ENCODE assay signal across 10 mouse cellular contexts in the genomic region with DNA sequence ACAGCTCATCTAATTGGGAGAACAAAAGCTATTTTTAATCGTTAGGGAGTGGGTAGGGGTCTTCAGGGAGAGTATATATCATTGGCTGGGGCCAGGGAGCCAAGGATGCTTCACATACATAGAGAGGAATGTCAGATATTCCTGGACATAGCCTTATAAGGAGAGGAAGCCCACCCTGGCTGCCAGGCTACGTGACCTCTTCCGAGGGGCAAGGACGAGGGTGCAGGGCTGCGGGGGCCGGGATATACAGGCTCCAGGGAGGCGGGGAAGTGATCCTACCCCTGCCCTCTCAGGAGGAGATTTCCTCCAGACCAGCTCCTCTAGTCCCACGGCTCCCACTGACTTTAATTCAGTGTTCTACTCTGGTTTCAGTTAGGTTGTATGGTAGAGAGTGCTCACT. TPM values are rescaled to one million over a fixed set of nuclear protein-coding genes. Genes with fewer than 3 reads are reported as not detected.
DNase-seq lines count a peak whose midpoint lies in the region; ATAC-seq and TF ChIP-seq lines count a peak whose summit lies in the region.
"Had no signal": no experiment of that assay in that cellular context is flagged by ENCODE, and none has a peak within 500 bp of the region (broad histone marks: within the 10 kb centered on the region; RNA-seq: fewer than 3 reads in every experiment).

No protein-coding gene starts in this region.

- TF ChIP-seq CTCF in intestine, postnatal 0 days (IDR thresholded peaks at IDR 0.05; ENCODE audit: low read depth), result no peak
- no peak for TF ChIP-seq CTCF in stomach, postnatal 0 days (IDR thresholded peaks at IDR 0.05; ENCODE audit: low read depth)

- H3K27me3 ChIP-seq in lung, embryonic 15.5 days, result no peaks in the 10 kb centered on the region
- no peaks in the 10 kb centered on the region for H3K27me3 ChIP-seq in intestine, postnatal 0 days (replicated peaks; ENCODE audit: control insufficient read depth, insufficient read depth, low read length)
- no peaks in the 10 kb centered on the region for H3K27me3 ChIP-seq in stomach, postnatal 0 days (ENCODE audit: control insufficient read depth, insufficient read depth, low read length)
- H3K27me3 ChIP-seq: midbrain, embryonic 15.5 days had no signal

- TF ChIP-seq EP300 in stomach, postnatal 0 days (optimal IDR thresholded peaks at IDR 0.05), result no peak

- peak overlapping the region; percentile 94 for H3K27ac ChIP-seq in lung, embryonic 15.5 days
- H3K27ac ChIP-seq in intestine, postnatal 0 days (ENCODE audit: low read depth, low read length), result peak overlapping the region; percentile 54
- peak overlapping the region; percentile 84 for H3K27ac ChIP-seq in stomach, postnatal 0 days (replicated peaks)
- H3K27ac ChIP-seq: midbrain, embryonic 15.5 days had no signal

- H3K4me1 ChIP-seq in lung, embryonic 15.5 days, result peaks cover 59% of the 10 kb centered on the region
- H3K4me1 ChIP-seq in intestine, postnatal 0 days (replicated peaks; ENCODE audit: control insufficient read depth, insufficient read depth, low read length), result peaks cover 15% of the 10 kb centered on the region
- peaks cover 28% of the 10 kb centered on the region for H3K4me1 ChIP-seq in stomach, postnatal 0 days (replicated peaks; ENCODE audit: control insufficient read depth, insufficient read depth)
- H3K4me1 ChIP-seq: midbrain, embryonic 15.5 days had no signal

- no peak overlapping the region for H3K4me3 ChIP-seq in lung, embryonic 15.5 days
- no peak overlapping the region for H3K4me3 ChIP-seq in intestine, postnatal 0 days (ENCODE audit: low read depth, low read length)
- H3K4me3 ChIP-seq in stomach, postnatal 0 days (ENCODE audit: low read depth, low read length), result no peak overlapping the region
- H3K4me3 ChIP-seq: midbrain, embryonic 15.5 days had no signal

- 12% methylated on average over 8 of the region's 8 CpGs for WGBS in lung, embryonic 15.5 days
- 51% methylated on average over 8 of the region's 8 CpGs for WGBS in intestine, postnatal 0 days
- WGBS in stomach, postnatal 0 days, result 14% methylated on average over 8 of the region's 8 CpGs

- no peaks in the 10 kb centered on the region for H3K9me3 ChIP-seq in lung, embryonic 15.5 days
- H3K9me3 ChIP-seq in intestine, postnatal 0 days (ENCODE audit: control insufficient read depth), result no peaks in the 10 kb centered on the region
- no peaks in the 10 kb centered on the region for H3K9me3 ChIP-seq in stomach, postnatal 0 days (ENCODE audit: control insufficient read depth, low read length)
- H3K9me3 ChIP-seq: midbrain, embryonic 15.5 days had no signal

- peak overlapping the region; percentile 2; the same call in 1 of the 2 replicates for H3K9ac ChIP-seq in lung, embryonic 15.5 days
- no peak overlapping the region for H3K9ac ChIP-seq in intestine, postnatal 0 days (ENCODE audit: low read depth, low read length)
- H3K9ac ChIP-seq in stomach, postnatal 0 days (ENCODE audit: low read length), result no peak overlapping the region
- H3K9ac ChIP-seq: midbrain, embryonic 15.5 days had no signal

- H3K36me3 ChIP-seq in lung, embryonic 15.5 days, result peaks cover 23% of the 10 kb centered on the region; the same call in 1 of the 2 replicates
- 0 out of 2 replicates have a peak, but pooled peaks cover 7% of the 10 kb centered on the region for H3K36me3 ChIP-seq in intestine, postnatal 0 days (ENCODE audit: control insufficient read depth, insufficient read depth)
- H3K36me3 ChIP-seq in stomach, postnatal 0 days (ENCODE audit: control insufficient read depth, insufficient read depth, low read length), result no peaks in the 10 kb centered on the region
- H3K36me3 ChIP-seq: midbrain, embryonic 15.5 days had no signal

- DNase-seq in heart, adult 11 months, result peak; percentile 88
- no peak for DNase-seq in heart, adult 18-20 months
- DNase-seq in lung, postnatal 36 days, result no peak
- DNase-seq in stomach, postnatal 0 days (ENCODE audit: low spot score), result no peak
- DNase-seq in Muller cell, postnatal 12 days (ENCODE audit: inconsistent ontology term), result no peak
- no peak for DNase-seq in left cerebral cortex, adult 11 months (ENCODE audit: low spot score)
- DNase-seq: B cell, adult 2 months had no signal

- peak overlapping the region; percentile 42 for H3K4me2 ChIP-seq in lung, embryonic 15.5 days
- H3K4me2 ChIP-seq in intestine, postnatal 0 days (replicated peaks; ENCODE audit: low read depth), result peak overlapping the region; percentile 21; the same call in 1 of the 2 replicates
- no peak overlapping the region for H3K4me2 ChIP-seq in stomach, postnatal 0 days (replicated peaks; ENCODE audit: low read depth)
- H3K4me2 ChIP-seq: midbrain, embryonic 15.5 days had no signal

- peak; percentile 71 for ATAC-seq in lung, embryonic 15.5 days (ENCODE audit: borderline replicate concordance, extremely low read depth, low FRiP score, low TSS enrichment)
- ATAC-seq in intestine, postnatal 0 days, result no peak
- peak; percentile 6; the same call in 1 of the 2 replicates for ATAC-seq in stomach, postnatal 0 days (ENCODE audit: low FRiP score, low TSS enrichment)
- ATAC-seq: midbrain, embryonic 15.5 days had no signal

RNA-seq across cellular contexts. Expression of gene Igf2r, which starts 10.7 kb away (rescaled TPM):
- 100 to 1,000 TPM; 111 to 115 TPM for total RNA-seq in heart, adult 18-20 months (2021)
- 58.4 and 62.5 TPM in 2 replicates for polyA plus RNA-seq in lung, embryonic 15.5 days (2015; fragmentation: Nextera tagmentation; extraction: Ambion mirVana)
- 25.1 and 28.7 TPM in 2 replicates for polyA plus RNA-seq in intestine, postnatal 0 days (2015; fragmentation: Nextera tagmentation; extraction: Ambion mirVana)
- polyA plus RNA-seq in stomach, postnatal 0 days (2015; fragmentation: Nextera tagmentation; extraction: Ambion mirVana), result 9.4 and 9.6 TPM in 2 replicates
